Mouse (Mus musculus): ENCODE data around the gene Vps29. TPM values are rescaled to one million over a fixed set of nuclear protein-coding genes. Genes with fewer than 3 reads are reported as not detected.
A peak's percentile ranks its signal among the peaks of the same experiment; 100 is the strongest.

Vps29 gene
- polyA plus RNA-seq, 1 experiment from 2014 or later = 327 TPM

GRCm38 (mm10) chr5:122391178-122391785 is 37.1 kb downstream of the Vps29 start:
- peaks cover 12% of the 10 kb centered on the region for H3K4me1 ChIP-seq (replicated peaks)
- WGBS = 52% methylated on average over 16 of the region's 16 CpGs
- peak overlapping the region; percentile 75 for H3K4me3 ChIP-seq
- ATAC-seq (ENCODE audit: low read depth) = no peak; the same call in 1 of the 2 replicates
- H3K9ac ChIP-seq = no peak overlapping the region
- H3K36me3 ChIP-seq = no peaks in the 10 kb centered on the region
- H3K27me3 ChIP-seq = no peaks in the 10 kb centered on the region
- H3K4me2 ChIP-seq = peak overlapping the region; percentile 87
- no peak overlapping the region for H3K27ac ChIP-seq (replicated peaks)
- H3K9me3 ChIP-seq = no peaks in the 10 kb centered on the region

- Histone ChIP-seq H3K27me3 (no peaks in the 10 kb centered on the region), H3K9me3 (no peaks in the 10 kb centered on the region), H3K27ac (replicated peaks) (peak within 1 kb of the TSS; percentile 66), H3K9ac (peak within 1 kb of the TSS; percentile 82), H3K4me1 (replicated peaks) (peaks cover 12% of the 10 kb centered on the region), H3K36me3 (peaks cover 4% of the 10 kb centered on the region), H3K4me3 (peak within 1 kb of the TSS; percentile 75), H3K4me2 (peak within 1 kb of the TSS; percentile 87)
- ATAC-seq (ENCODE audit: low read depth) = peak; percentile 90
- under 1% methylated on average over 39 of the region's 39 CpGs for WGBS
Observed at GRCm38 (mm10) chr5:122391786-122392180, 37.6 kb downstream of the Vps29 start, which contains the start of gene Arpc3. Arpc3 (plus strand) TSS chr5:122391878.

GRCm38 (mm10) chr5:122392227-122393004 is 38.2 kb downstream of the Vps29 start:
- peak; percentile 62 for ATAC-seq (ENCODE audit: low read depth)
- H3K4me3 ChIP-seq = peak overlapping the region; percentile 75
- peaks cover 12% of the 10 kb centered on the region for H3K4me1 ChIP-seq (replicated peaks)
- peak overlapping the region; percentile 66 for H3K27ac ChIP-seq (replicated peaks)
- no peaks in the 10 kb centered on the region for H3K27me3 ChIP-seq
- peak overlapping the region; percentile 82 for H3K9ac ChIP-seq
- H3K36me3 ChIP-seq = peaks cover 11% of the 10 kb centered on the region
- no peaks in the 10 kb centered on the region for H3K9me3 ChIP-seq
- H3K4me2 ChIP-seq = peak overlapping the region; percentile 87
- WGBS = 15% methylated on average over 19 of the region's 19 CpGs

- no peaks in the 10 kb centered on the region for H3K27me3 ChIP-seq
- H3K4me3 ChIP-seq = no peak overlapping the region
- peaks cover 12% of the 10 kb centered on the region for H3K4me1 ChIP-seq (replicated peaks)
- 60% methylated on average over 2 of the region's 2 CpGs for WGBS
- no peak overlapping the region for H3K4me2 ChIP-seq
- no peak overlapping the region for H3K27ac ChIP-seq (replicated peaks)
- H3K9me3 ChIP-seq = no peaks in the 10 kb centered on the region
- no peak overlapping the region for H3K9ac ChIP-seq
- peaks cover 25% of the 10 kb centered on the region for H3K36me3 ChIP-seq
- no peak for ATAC-seq (ENCODE audit: low read depth)
Observed at GRCm38 (mm10) chr5:122393887-122394286, 39.7 kb downstream of the Vps29 start.

- no peak for ATAC-seq (ENCODE audit: low read depth)
- Histone ChIP-seq H3K27ac (replicated peaks) (0 out of 2 replicates have a peak overlapping the region, but pooled peaks have one; percentile 33), H3K27me3 (no peaks in the 10 kb centered on the region), H3K4me1 (replicated peaks) (peaks cover 12% of the 10 kb centered on the region), H3K36me3 (peaks cover 43% of the 10 kb centered on the region), H3K4me3 (no peak overlapping the region), H3K9ac (no peak overlapping the region), H3K9me3 (no peaks in the 10 kb centered on the region), H3K4me2 (no peak overlapping the region)
- 87% methylated on average over 10 of the region's 10 CpGs for whole genome bisulfite sequencing
Observed at GRCm38 (mm10) chr5:122396791-122397190, 42.6 kb downstream of the Vps29 start.

GRCm38 (mm10) chr5:122397495-122397894 is 43.3 kb downstream of the Vps29 start:
- WGBS = 87% methylated on average over 8 of the region's 8 CpGs
- no peaks in the 10 kb centered on the region for H3K27me3 ChIP-seq
- no peaks in the 10 kb centered on the region for H3K9me3 ChIP-seq
- H3K4me3 ChIP-seq = no peak overlapping the region
- peaks cover 50% of the 10 kb centered on the region for H3K36me3 ChIP-seq
- no peak overlapping the region for H3K27ac ChIP-seq (replicated peaks)
- H3K4me2 ChIP-seq = no peak overlapping the region
- H3K9ac ChIP-seq = no peak overlapping the region
- ATAC-seq (ENCODE audit: low read depth) = no peak
- peaks cover 9% of the 10 kb centered on the region for H3K4me1 ChIP-seq (replicated peaks)

GRCm38 (mm10) chr5:122399871-122400270 is 45.7 kb downstream of the Vps29 start:
- H3K27ac ChIP-seq (replicated peaks) = no peak overlapping the region
- WGBS = 95% methylated on average over 8 of the region's 8 CpGs

GRCm38 (mm10) chr5:122400628-122401302 is 46.6 kb downstream of the Vps29 start:
- 88% methylated on average over 18 of the region's 18 CpGs for WGBS
- no peaks in the 10 kb centered on the region for H3K9me3 ChIP-seq
- no peak overlapping the region for H3K9ac ChIP-seq
- ATAC-seq (ENCODE audit: low read depth) = no peak
- no peaks in the 10 kb centered on the region for H3K4me1 ChIP-seq (replicated peaks)
- H3K4me3 ChIP-seq = no peak overlapping the region
- H3K36me3 ChIP-seq = peaks cover 83% of the 10 kb centered on the region
- no peaks in the 10 kb centered on the region for H3K27me3 ChIP-seq
- no peak overlapping the region for H3K4me2 ChIP-seq
- no peak overlapping the region for H3K27ac ChIP-seq (replicated peaks)

More at GRCm38 (mm10) chr5:122399871-122400270, 45.7 kb downstream of the Vps29 start:
- Histone ChIP-seq H3K27me3 (no peaks in the 10 kb centered on the region), H3K36me3 (peaks cover 74% of the 10 kb centered on the region), H3K9me3 (no peaks in the 10 kb centered on the region), H3K4me2 (no peak overlapping the region), H3K4me1 (replicated peaks) (no peaks in the 10 kb centered on the region), H3K9ac (no peak overlapping the region), H3K4me3 (no peak overlapping the region)
- ATAC-seq (ENCODE audit: low read depth) = no peak

GRCm38 (mm10) chr5:122401303-122401640 is 47.1 kb downstream of the Vps29 start:
- no peak overlapping the region for H3K27ac ChIP-seq (replicated peaks)
- no peak overlapping the region for H3K9ac ChIP-seq
- 0 out of 2 replicates have a peak, but pooled peaks cover under 1% of the 10 kb centered on the region for H3K9me3 ChIP-seq
- H3K4me3 ChIP-seq = no peak overlapping the region
- no peaks in the 10 kb centered on the region for H3K4me1 ChIP-seq (replicated peaks)
- no peak overlapping the region for H3K4me2 ChIP-seq
- H3K36me3 ChIP-seq = peaks cover 88% of the 10 kb centered on the region
- 17% methylated on average over 8 of the region's 8 CpGs for WGBS
- no peaks in the 10 kb centered on the region for H3K27me3 ChIP-seq
- ATAC-seq (ENCODE audit: low read depth) = 0 out of 2 replicates have a peak, but pooled peaks have one; percentile 47

- WGBS = 77% methylated on average over 13 of the region's 13 CpGs
- peaks cover 89% of the 10 kb centered on the region for H3K36me3 ChIP-seq
Observed at GRCm38 (mm10) chr5:122402160-122402559, 48.0 kb downstream of the Vps29 start.

GRCm38 (mm10) chr5:122402772-122403171 is 48.6 kb downstream of the Vps29 start:
- H3K9me3 ChIP-seq = 0 out of 2 replicates have a peak, but pooled peaks cover 4% of the 10 kb centered on the region
- ATAC-seq (ENCODE audit: low read depth) = no peak
- peaks cover 89% of the 10 kb centered on the region for H3K36me3 ChIP-seq
- H3K4me1 ChIP-seq (replicated peaks) = no peaks in the 10 kb centered on the region
- WGBS = 94% methylated on average over 5 of the region's 5 CpGs
- H3K4me3 ChIP-seq = no peak overlapping the region
- H3K4me2 ChIP-seq = no peak overlapping the region
- no peak overlapping the region for H3K9ac ChIP-seq
- H3K27ac ChIP-seq (replicated peaks) = no peak overlapping the region
- H3K27me3 ChIP-seq = no peaks in the 10 kb centered on the region

More at GRCm38 (mm10) chr5:122402160-122402559, 48.0 kb downstream of the Vps29 start:
- Histone ChIP-seq H3K4me1 (replicated peaks) (no peaks in the 10 kb centered on the region), H3K27me3 (no peaks in the 10 kb centered on the region), H3K9me3 (0 out of 2 replicates have a peak, but pooled peaks cover 4% of the 10 kb centered on the region), H3K9ac (no peak overlapping the region), H3K4me3 (no peak overlapping the region), H3K4me2 (no peak overlapping the region), H3K27ac (replicated peaks) (no peak overlapping the region)
- no peak for ATAC-seq (ENCODE audit: low read depth)

GRCm38 (mm10) chr5:122403362-122403761 is 49.2 kb downstream of the Vps29 start:
- Histone ChIP-seq H3K4me2 (no peak overlapping the region), H3K36me3 (peaks cover 87% of the 10 kb centered on the region), H3K4me1 (replicated peaks) (no peaks in the 10 kb centered on the region), H3K9me3 (0 out of 2 replicates have a peak, but pooled peaks cover 4% of the 10 kb centered on the region), H3K27me3 (no peaks in the 10 kb centered on the region), H3K9ac (no peak overlapping the region), H3K27ac (replicated peaks) (no peak overlapping the region), H3K4me3 (no peak overlapping the region)
- 95% methylated on average over 12 of the region's 12 CpGs for WGBS
- no peak for ATAC-seq (ENCODE audit: low read depth)

Data from neural tube, embryonic 13.5 days (tissue).